Comparison of ENCODE assay signal across 15 mouse cellular contexts in the genomic region with DNA sequence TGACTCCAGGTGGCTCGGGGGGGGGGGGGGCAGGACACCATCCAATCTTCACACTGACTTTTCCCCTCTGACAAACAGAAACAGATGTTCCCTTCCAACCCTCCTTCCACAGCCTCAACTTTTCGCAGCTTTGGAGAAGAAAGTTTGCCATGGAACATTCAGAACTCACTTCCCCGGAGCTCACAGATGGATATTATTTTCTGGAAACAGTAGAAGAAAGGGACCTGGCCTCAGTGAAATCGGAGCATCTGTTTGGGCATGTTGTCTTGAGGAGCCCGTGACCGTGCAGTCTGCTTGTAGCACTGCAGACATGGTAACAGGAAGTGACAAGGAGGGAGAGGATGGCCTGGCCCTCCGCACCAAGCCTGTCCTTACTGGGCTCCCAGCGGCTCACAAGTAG.
DNase-seq lines count a peak whose midpoint lies in the region; ATAC-seq and TF ChIP-seq lines count a peak whose summit lies in the region.
"Had no signal": no experiment of that assay in that cellular context is flagged by ENCODE, and none has a peak within 500 bp of the region (broad histone marks: within the 10 kb centered on the region; RNA-seq: fewer than 3 reads in every experiment).

No protein-coding gene starts in this region.

- H3K27me3 ChIP-seq in heart, embryonic 11.5 days (ENCODE audit: control insufficient read depth, insufficient read depth, low read length), result no peaks in the 10 kb centered on the region
- H3K27me3 ChIP-seq in limb, embryonic 10.5 days (ENCODE audit: low read depth, poor library complexity, severe bottlenecking), result no peaks in the 10 kb centered on the region
- H3K27me3 ChIP-seq: liver, embryonic 13.5 days; neural tube, embryonic 12.5 days had no signal

- no peak overlapping the region for H3K4me3 ChIP-seq in heart, embryonic 11.5 days (ENCODE audit: low read depth, low read length)
- no peak overlapping the region for H3K4me3 ChIP-seq in embryonic fibroblast, embryonic 13.5 days (ENCODE audit: insufficient read depth, low read length)
- no peak overlapping the region for H3K4me3 ChIP-seq in limb, embryonic 10.5 days
- H3K4me3 ChIP-seq: liver, embryonic 13.5 days; neural tube, embryonic 12.5 days had no signal

- H3K4me1 ChIP-seq in heart, embryonic 11.5 days (ENCODE audit: control insufficient read depth, insufficient read depth, low read length), result no peaks in the 10 kb centered on the region
- peaks cover 7% of the 10 kb centered on the region for H3K4me1 ChIP-seq in embryonic fibroblast, embryonic 13.5 days (ENCODE audit: control insufficient read depth, insufficient read depth, low read length)
- H3K4me1 ChIP-seq in limb, embryonic 10.5 days, result peaks cover 74% of the 10 kb centered on the region
- H3K4me1 ChIP-seq: liver, embryonic 13.5 days had no signal

- H3K9me3 ChIP-seq in heart, embryonic 11.5 days (replicated peaks; ENCODE audit: control insufficient read depth, low read length), result no peaks in the 10 kb centered on the region
- no peaks in the 10 kb centered on the region for H3K9me3 ChIP-seq in limb, embryonic 10.5 days (replicated peaks)
- H3K9me3 ChIP-seq: liver, embryonic 13.5 days; neural tube, embryonic 12.5 days had no signal

- H3K4me2 ChIP-seq in heart, embryonic 11.5 days, result no peak overlapping the region
- H3K4me2 ChIP-seq: liver, embryonic 13.5 days; neural tube, embryonic 12.5 days had no signal

- TF ChIP-seq CTCF in embryonic fibroblast, embryonic 13.5 days (IDR thresholded peaks at IDR 0.05; ENCODE audit: borderline replicate concordance, insufficient read depth, low read length), result no peak

- 75% methylated on average over 8 of the region's 8 CpGs for WGBS in heart, embryonic 11.5 days (ENCODE audit: insufficient replicate concordance)
- WGBS in limb, embryonic 10.5 days, result 36% methylated on average over 8 of the region's 8 CpGs

- ATAC-seq in heart, embryonic 11.5 days (replicated peaks; ENCODE audit: insufficient number of reproducible peaks, low FRiP score, low TSS enrichment), result no peak
- ATAC-seq: activated CD4-positive, CD25-positive, alpha-beta regulatory T cell, adult 4 months had no signal

- peak; percentile 31 to 51 for DNase-seq in heart, adult 18-20 months
- DNase-seq in embryo, embryonic 11 days, result peak; percentile 34
- no peak for DNase-seq in limb, embryonic 10.5 days (ENCODE audit: low spot score)
- DNase-seq in spleen, adult 18-20 months, result no peak
- no peak for DNase-seq in kidney, adult 18-20 months
- no peak for DNase-seq in retina, postnatal 1 day
- DNase-seq: cerebellum, adult 8-10 months; liver, embryonic 13.5 days; lung, postnatal 14 days; midbrain, embryonic 14.5 days; right cerebral cortex, adult 18-20 months had no signal

- H3K27ac ChIP-seq in heart, embryonic 11.5 days (ENCODE audit: low read depth, low read length), result no peak overlapping the region
- peak overlapping the region; percentile 62 for H3K27ac ChIP-seq in embryonic fibroblast, embryonic 13.5 days (ENCODE audit: insufficient read depth, low read length)
- H3K27ac ChIP-seq in limb, embryonic 10.5 days, result peak overlapping the region; percentile 77
- H3K27ac ChIP-seq: liver, embryonic 13.5 days; neural tube, embryonic 12.5 days had no signal

- no peak for TF ChIP-seq POLR2A in embryonic fibroblast, embryonic 13.5 days (IDR thresholded peaks at IDR 0.05; ENCODE audit: low read depth, low read length)

- H3K36me3 ChIP-seq in heart, embryonic 11.5 days (ENCODE audit: control insufficient read depth, insufficient read depth, low read length), result no peaks in the 10 kb centered on the region
- no peaks in the 10 kb centered on the region for H3K36me3 ChIP-seq in limb, embryonic 10.5 days
- H3K36me3 ChIP-seq: liver, embryonic 13.5 days; neural tube, embryonic 12.5 days had no signal

- no peak overlapping the region for H3K9ac ChIP-seq in heart, embryonic 11.5 days (ENCODE audit: low read depth, low read length)
- H3K9ac ChIP-seq: liver, embryonic 13.5 days; neural tube, embryonic 12.5 days had no signal

Comparison
In these comparisons a context has a peak if more than half of its experiments do, and no peak if none do; other contexts are left out.
1. DNase-seq: peak in heart, adult 18-20 months (2 of 2) and embryo, embryonic 11 days (single experiment); none in limb, embryonic 10.5 days (single experiment), spleen, adult 18-20 months (0 of 2), kidney, adult 18-20 months (single experiment) and retina, postnatal 1 day (single experiment).